Mouse (Mus musculus) embryonic facial prominence, embryonic 11.5 days (tissue): Measurements from ENCODE around the gene Cacna1f. TPM values are rescaled to one million over a fixed set of nuclear protein-coding genes. Genes with fewer than 3 reads are reported as not detected.

Source experiments
- ATAC-seq: fragments of 200-750 bp; cut with Nextera tagmentation; replicated peaks from 2 replicates; pipeline ENCODE4 v1.8.0; 2017; ENCODE audit warnings: low read depth; ENCODE audit not compliant: insufficient number of reproducible peaks, low FRiP score, low TSS enrichment
- DNase-seq: peaks from one replicate; pipeline ENCODE4 v3.0.0-alpha.2; 2015; ENCODE audit warnings: low spot score
- H3K27ac ChIP-seq: fragments of 300-500 bp; sonication (generic); replicated peaks from 2 replicates; pipeline ENCODE4 v1.5.1; 2014; ENCODE audit warnings: mild to moderate bottlenecking, low read depth, low read length, control low read depth
- H3K27me3 ChIP-seq: fragments of 300-500 bp; sonication (generic); 2 replicates; pipeline ENCODE4 v1.6.1; 2014; ENCODE audit warnings: mild to moderate bottlenecking, low read length, moderate library complexity, mixed read lengths; ENCODE audit not compliant: control insufficient read depth, insufficient read depth
- H3K36me3 ChIP-seq: fragments of 300-500 bp; sonication (generic); replicated peaks from 2 replicates; pipeline ENCODE4 v1.6.1; 2014; ENCODE audit warnings: low read depth, mild to moderate bottlenecking, low read length, moderate library complexity, mixed read lengths; ENCODE audit not compliant: control insufficient read depth, insufficient read depth
- H3K4me1 ChIP-seq: fragments of 300-500 bp; sonication (generic); 2 replicates; pipeline ENCODE4 v1.6.1; 2014; ENCODE audit warnings: low read length, mixed read lengths; ENCODE audit not compliant: control insufficient read depth, insufficient read depth
- H3K4me2 ChIP-seq: fragments of 300-500 bp; sonication (generic); 2 replicates; pipeline ENCODE4 v1.6.1; 2014; ENCODE audit warnings: low read depth, mild to moderate bottlenecking, control low read depth, low read length, moderate library complexity
- H3K4me3 ChIP-seq: fragments of 300-500 bp; sonication (generic); 2 replicates; pipeline ENCODE4 v1.5.1; 2014; ENCODE audit warnings: low read depth, low read length, control low read depth
- H3K9ac ChIP-seq: fragments of 300-500 bp; sonication (generic); replicated peaks from 2 replicates; pipeline ENCODE4 v1.6.1; 2014; ENCODE audit warnings: mild to moderate bottlenecking, control low read depth, low read length
- H3K9me3 ChIP-seq: fragments of 300-500 bp; sonication (generic); replicated peaks from 2 replicates; pipeline ENCODE4 v1.6.1; 2016; ENCODE audit warnings: mild to moderate bottlenecking, low read length, inconsistent platforms, mixed read lengths; ENCODE audit not compliant: control insufficient read depth
- WGBS: fragments of 180-500 bp; shearing (Covaris S2); extraction: QIAGEN DNeasy Blood & Tissue Kit; methylation state at CpG from one replicate; pipeline ENCODE4 v1.1.7; 2014; 5-methylcytosine and 5-hydroxymethylcytosine counted together
- polyA plus RNA-seq: library from polyadenylated mRNA; unstranded; fragments of >200 nt; fragmentation: Nextera tagmentation; extraction: Ambion mirVana; gene quantifications from 2 replicates; pipeline ENCODE4 v1.2.1, GENCODE M21; 2014

Cacna1f gene
- polyA plus RNA-seq, 1 experiment from 2014 or later = not detected

- H3K4me3 ChIP-seq = peak within 1 kb of the TSS; percentile 24
- DNase-seq = peak; percentile 80
- 0 out of 2 replicates have a peak, but pooled peaks cover 2% of the 10 kb centered on the region for H3K27me3 ChIP-seq
- no peaks in the 10 kb centered on the region for H3K4me1 ChIP-seq
- H3K9me3 ChIP-seq = no peaks in the 10 kb centered on the region
- no peak within 1 kb of the TSS for H3K9ac ChIP-seq
- H3K27ac ChIP-seq = no peak within 1 kb of the TSS
- H3K4me2 ChIP-seq = peak within 1 kb of the TSS; percentile 34
- ATAC-seq = peak; percentile 73
- no peaks in the 10 kb centered on the region for H3K36me3 ChIP-seq
- WGBS = 14% methylated on average over 38 of the region's 42 CpGs
Observed at GRCm38 (mm10) chrX:7638401-7639091, 31.7 kb downstream of the Cacna1f start, which contains the start of gene Syp. TSS of gene Syp (plus strand) at chrX:7638471.

- H3K4me3 ChIP-seq = no peak overlapping the region
- 0 out of 2 replicates have a peak, but pooled peaks cover 2% of the 10 kb centered on the region for H3K27me3 ChIP-seq
- DNase-seq = no peak
- no peaks in the 10 kb centered on the region for H3K36me3 ChIP-seq
- no peak for ATAC-seq
- H3K9ac ChIP-seq = no peak overlapping the region
- no peaks in the 10 kb centered on the region for H3K9me3 ChIP-seq
- WGBS = 23% methylated on average over 13 of the region's 13 CpGs
- no peak overlapping the region for H3K4me2 ChIP-seq
- H3K27ac ChIP-seq = no peak overlapping the region
- no peaks in the 10 kb centered on the region for H3K4me1 ChIP-seq
Observed at GRCm38 (mm10) chrX:7639536-7640325, 32.8 kb downstream of the Cacna1f start.

- Histone ChIP-seq H3K4me1 (no peaks in the 10 kb centered on the region), H3K9ac (no peak overlapping the region), H3K9me3 (no peaks in the 10 kb centered on the region), H3K27me3 (0 out of 2 replicates have a peak, but pooled peaks cover 2% of the 10 kb centered on the region), H3K4me3 (no peak overlapping the region), H3K36me3 (no peaks in the 10 kb centered on the region), H3K27ac (no peak overlapping the region), H3K4me2 (no peak overlapping the region)
- ATAC-seq (no peak), DNase-seq (no peak)
- 36% methylated on average over 11 of the region's 12 CpGs for WGBS
Observed at GRCm38 (mm10) chrX:7640785-7641184, 33.9 kb downstream of the Cacna1f start.

GRCm38 (mm10) chrX:7645349-7645748 is 38.5 kb downstream of the Cacna1f start:
- no peak overlapping the region for H3K9ac ChIP-seq
- peak; percentile 82 for DNase-seq
- H3K4me2 ChIP-seq = no peak overlapping the region
- H3K4me1 ChIP-seq = no peaks in the 10 kb centered on the region
- no peak overlapping the region for H3K27ac ChIP-seq
- H3K27me3 ChIP-seq = no peaks in the 10 kb centered on the region
- H3K4me3 ChIP-seq = no peak overlapping the region
- ATAC-seq = no peak
- WGBS = 16% methylated on average over 5 of the region's 5 CpGs
- H3K9me3 ChIP-seq = no peaks in the 10 kb centered on the region
- H3K36me3 ChIP-seq = no peaks in the 10 kb centered on the region

DNA sequence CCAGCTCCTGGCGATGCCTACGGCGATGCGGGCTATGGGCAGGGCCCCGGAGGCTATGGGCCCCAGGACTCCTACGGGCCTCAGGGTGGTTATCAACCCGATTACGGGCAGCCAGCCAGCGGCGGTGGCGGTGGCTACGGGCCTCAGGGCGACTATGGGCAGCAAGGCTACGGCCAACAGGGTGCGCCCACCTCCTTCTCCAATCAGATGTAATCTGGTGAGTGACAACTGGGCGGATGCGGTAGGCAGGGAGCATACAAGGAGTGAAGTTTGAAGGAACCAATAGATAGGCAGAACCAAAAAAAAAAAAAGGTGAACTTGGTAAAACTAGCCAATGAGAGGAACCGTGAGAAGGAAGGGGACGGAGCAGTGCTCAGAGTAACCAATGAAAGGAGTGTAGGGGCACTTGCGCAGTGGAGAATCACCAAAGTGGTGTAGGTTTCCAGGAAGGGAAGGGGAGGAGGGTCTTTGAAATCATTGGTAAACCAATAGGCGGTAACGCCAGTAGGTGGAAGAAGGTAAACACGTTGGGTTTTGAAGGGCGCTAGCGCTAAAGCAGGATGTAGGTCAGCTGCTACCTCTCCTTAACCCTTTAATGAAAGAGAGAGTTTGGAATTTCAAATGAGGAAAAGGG is 41.9 kb downstream of the Cacna1f start:
- Histone ChIP-seq H3K4me1 (no peaks in the 10 kb centered on the region), H3K9ac (peak overlapping the region; percentile 66), H3K27me3 (no peaks in the 10 kb centered on the region), H3K9me3 (no peaks in the 10 kb centered on the region), H3K36me3 (no peaks in the 10 kb centered on the region), H3K27ac (0 out of 2 replicates have a peak overlapping the region, but pooled peaks have one; percentile 24), H3K4me3 (peak overlapping the region; percentile 40), H3K4me2 (peak overlapping the region; percentile 55)
- 20% methylated on average over 25 of the region's 25 CpGs for WGBS
- ATAC-seq (peak; percentile 98), DNase-seq (peak; percentile 88)

GRCm38 (mm10) chrX:7657221-7657639 is 50.3 kb downstream of the Cacna1f start, which contains the start of gene Prickle3:
TSS of gene Prickle3 (plus strand) at chrX:7657260.
- Histone ChIP-seq H3K36me3 (no peaks in the 10 kb centered on the region), H3K9ac (peak within 1 kb of the TSS; percentile 46), H3K27me3 (no peaks in the 10 kb centered on the region), H3K4me1 (no peaks in the 10 kb centered on the region), H3K27ac (no peak within 1 kb of the TSS), H3K4me3 (peak within 1 kb of the TSS; percentile 34), H3K4me2 (peak within 1 kb of the TSS; percentile 49), H3K9me3 (no peaks in the 10 kb centered on the region)
- no peak for DNase-seq
- ATAC-seq = peak; percentile 74; the same call in 1 of the 2 replicates
- WGBS = 28% methylated on average over 26 of the region's 26 CpGs

GRCm38 (mm10) chrX:7658031-7658784 is 51.3 kb downstream of the Cacna1f start:
- no peaks in the 10 kb centered on the region for H3K4me1 ChIP-seq
- peak overlapping the region; percentile 21; the same call in 1 of the 2 replicates for H3K4me2 ChIP-seq
- 0 out of 2 replicates have a peak overlapping the region, but pooled peaks have one; percentile 18 for H3K9ac ChIP-seq
- no peaks in the 10 kb centered on the region for H3K9me3 ChIP-seq
- 16% methylated on average over 15 of the region's 15 CpGs for WGBS
- no peak overlapping the region for H3K27ac ChIP-seq
- peak; percentile 62 for ATAC-seq
- H3K36me3 ChIP-seq = no peaks in the 10 kb centered on the region
- no peak overlapping the region for H3K4me3 ChIP-seq
- no peaks in the 10 kb centered on the region for H3K27me3 ChIP-seq
- DNase-seq = peak; percentile 45
